Mouse (Mus musculus) ES-E14 (cell line): ENCODE data around the gene Abraxas2. TPM values are rescaled to one million over a fixed set of nuclear protein-coding genes. Genes with fewer than 3 reads are reported as not detected.

Experiments
- DNase-seq: peaks from one replicate; pipeline ENCODE4 v3.0.0-alpha.2; 2013; ENCODE audit warnings: low read depth, low spot score
- H3K27ac ChIP-seq: 2 replicates; pipeline ENCODE4 v1.5.1; 2012; ENCODE audit warnings: low read depth, mild to moderate bottlenecking, low read length, moderate library complexity, mixed read lengths; ENCODE audit not compliant: poor library complexity, insufficient read depth, severe bottlenecking
- H3K36me3 ChIP-seq: 2 replicates; pipeline ENCODE4 v1.6.1; 2012; ENCODE audit warnings: mild to moderate bottlenecking, low read length, moderate library complexity, mixed read lengths; ENCODE audit not compliant: control insufficient read depth, poor library complexity, insufficient read depth, severe bottlenecking
- H3K4me1 ChIP-seq, 2 experiments: fragments of 150-350 bp in 1 of 2; sonication (generic) in 1 of 2; 2 replicates each; pipeline ENCODE4 v1.6.1; 2012; ENCODE audit warnings: low read length in 2 of 2, mild to moderate bottlenecking in 1 of 2, mixed read lengths in 1 of 2; ENCODE audit not compliant: control insufficient read depth in 2 of 2, insufficient read depth in 2 of 2, poor library complexity in 1 of 2
- H3K4me3 ChIP-seq, 2 experiments: fragments of 150-350 bp in 1 of 2; sonication (generic) in 1 of 2; 2 replicates each; pipeline ENCODE4 v1.5.1; 2012; ENCODE audit warnings: low read length in 2 of 2, low read depth in 1 of 2, mild to moderate bottlenecking in 1 of 2, mixed read lengths in 1 of 2; ENCODE audit not compliant: insufficient read depth in 1 of 2, poor library complexity in 1 of 2, severe bottlenecking in 1 of 2
- H3K9ac ChIP-seq: 2 replicates; pipeline ENCODE4 v1.6.1; 2012; ENCODE audit warnings: low read depth, mild to moderate bottlenecking, low read length, mixed read lengths; ENCODE audit not compliant: poor library complexity, insufficient read depth, severe bottlenecking
- H3K9me3 ChIP-seq: fragments of 150-350 bp; sonication (generic); 2 replicates; pipeline ENCODE4 v1.6.1; 2012; ENCODE audit warnings: low read depth, mild to moderate bottlenecking, low read length; ENCODE audit not compliant: control insufficient read depth, insufficient read depth
- CHD2 ChIP-seq: IDR thresholded peaks from 2 replicates; pipeline ENCODE4 v1.6.1; 2014; ENCODE audit warnings: mild to moderate bottlenecking, low read depth, low read length, inconsistent platforms
- HCFC1 ChIP-seq: IDR thresholded peaks from 2 replicates; pipeline ENCODE4 v1.6.1; 2012; ENCODE audit warnings: low read length, inconsistent platforms, borderline replicate concordance; ENCODE audit not compliant: insufficient read depth
- MAFK ChIP-seq: IDR thresholded peaks from 2 replicates; pipeline ENCODE4 v1.6.1; 2014; ENCODE audit warnings: mild to moderate bottlenecking, low read depth, low read length, inconsistent platforms; ENCODE audit not compliant: insufficient read depth
- ZC3H11A ChIP-seq: IDR thresholded peaks from 2 replicates; pipeline ENCODE4 v1.6.1; 2012; ENCODE audit warnings: low read depth, mild to moderate bottlenecking, inconsistent platforms, low read length, borderline replicate concordance
- ZNF384 ChIP-seq: IDR thresholded peaks from 2 replicates; pipeline ENCODE4 v1.6.1; 2012; ENCODE audit warnings: low read depth, low read length, inconsistent platforms
- in situ Hi-C, 2 experiments: fragments of 600-800 bp; cut with MboI; formaldehyde crosslinking; loops; one replicate each; pipeline ENCODE4 v1.15.1; 2025; ENCODE audit warnings: low sequenced_read_pairs in 2 of 2, inconsistent platforms in 1 of 2; ENCODE audit not compliant: unreplicated experiment in 2 of 2
- total RNA-seq: library from RNA; depleted of rRNA; stranded (reverse); fragments of 300-350 nt; gene quantifications from 2 replicates; pipeline ENCODE4 v1.2.3, GENCODE M21; 2012; rRNA removed

The Abraxas2 gene
- 18.8 and 20.5 TPM in 2 replicates for total RNA-seq

- Histone ChIP-seq H3K4me1 (no peaks in the 10 kb centered on the region), H3K36me3 (no peaks in the 10 kb centered on the region), H3K9ac (peak within 1 kb of the TSS; percentile 96), H3K9me3 (no peaks in the 10 kb centered on the region), H3K27ac (no peak within 1 kb of the TSS), H3K4me3 (peak within 1 kb of the TSS; percentile 85 to 89)
- peak; percentile 86 for DNase-seq
- peak; percentile 91 for TF ChIP-seq HCFC1
- no peak for TF ChIP-seq CHD2
- TF ChIP-seq ZC3H11A: no peak
- TF ChIP-seq MAFK: no peak
- in situ Hi-C loops: no loop called here
Observed at GRCm38 (mm10) chr7:132859042-132859958, at the start of gene Abraxas2. Abraxas2 (plus strand) TSS chr7:132859225.

DNA sequence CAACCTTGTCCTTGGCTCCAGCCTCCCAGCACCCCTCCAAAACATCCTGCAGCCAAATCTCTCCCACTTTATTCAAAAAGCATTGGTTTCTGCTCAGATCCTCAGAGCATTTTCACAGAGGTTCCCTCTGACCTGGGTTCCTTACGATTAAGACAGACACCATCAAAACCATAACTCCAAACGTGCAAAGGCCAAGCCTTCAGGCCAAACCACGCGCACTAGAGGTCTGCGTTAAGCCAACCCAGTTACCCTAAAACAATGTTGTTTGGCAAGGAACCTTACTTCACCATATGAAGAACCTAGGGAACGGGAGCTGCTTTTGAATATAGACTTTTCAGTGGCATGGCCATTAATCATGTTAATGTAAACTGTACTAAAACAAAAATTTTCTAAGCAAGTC lies 49.3 kb upstream of the Abraxas2 start:
- no peak for TF ChIP-seq CHD2
- no peak for TF ChIP-seq ZNF384
- no peak for TF ChIP-seq HCFC1
- TF ChIP-seq MAFK: no peak
- no peak for TF ChIP-seq ZC3H11A
- Histone ChIP-seq H3K9ac (no peak overlapping the region), H3K4me1 (peaks cover 12 to 28% of the 10 kb centered on the region in 2 experiments), H3K9me3 (no peaks in the 10 kb centered on the region), H3K4me3 (no peak overlapping the region), H3K36me3 (no peaks in the 10 kb centered on the region), H3K27ac (no peak overlapping the region; the same call in 1 of the 2 replicates)
- in situ Hi-C loops: no loop called here
- DNase-seq: no peak

DNA sequence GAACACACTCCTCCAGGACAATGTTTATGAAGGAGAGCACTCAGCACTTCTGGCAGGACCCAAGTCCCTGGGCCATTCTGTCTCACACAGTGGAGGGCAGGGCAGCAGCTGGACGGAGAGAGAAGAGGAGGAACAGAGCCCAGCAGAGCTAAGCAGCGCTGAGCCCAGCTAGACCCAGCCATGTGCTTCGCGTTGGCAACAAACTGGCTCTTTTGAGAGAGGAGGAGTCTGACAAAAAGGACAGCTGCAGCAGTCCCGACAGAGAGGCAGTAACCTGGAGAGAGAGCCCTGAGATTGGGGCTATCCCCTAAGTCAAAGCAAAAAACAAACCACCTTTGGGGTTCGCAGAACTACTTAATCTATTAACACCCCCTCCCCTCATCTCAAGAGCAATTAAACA lies 48.7 kb upstream of the Abraxas2 start:
- Histone ChIP-seq H3K27ac (no peak overlapping the region), H3K4me3 (no peak overlapping the region), H3K9ac (no peak overlapping the region), H3K4me1 (peaks cover 12 to 28% of the 10 kb centered on the region in 2 experiments), H3K36me3 (no peaks in the 10 kb centered on the region), H3K9me3 (no peaks in the 10 kb centered on the region)
- in situ Hi-C loops: no loop called here
- TF ChIP-seq HCFC1 (no peak), ZC3H11A (no peak), ZNF384 (no peak), MAFK (no peak), CHD2 (no peak)
- no peak for DNase-seq

DNA sequence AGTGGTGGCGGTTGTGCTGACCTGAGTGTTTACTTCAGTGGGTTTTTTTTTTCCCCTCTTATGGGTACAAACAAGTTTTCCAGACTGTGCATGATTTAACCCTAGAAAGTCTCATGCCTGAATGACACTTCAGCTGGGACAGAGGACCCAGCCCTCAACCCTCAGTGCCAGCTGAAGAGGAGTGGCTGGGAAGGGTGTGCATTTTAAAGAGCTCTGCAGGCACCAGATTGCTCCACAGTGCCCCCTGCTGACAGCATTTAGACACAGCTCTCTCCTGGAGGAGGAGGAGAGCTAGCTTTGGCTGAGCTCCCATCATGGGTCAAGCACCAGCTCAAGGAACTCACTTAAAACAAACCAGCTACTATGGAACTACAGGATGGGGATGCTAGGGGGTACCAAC lies 48.1 kb upstream of the Abraxas2 start:
- DNase-seq: peak; percentile 90
- Histone ChIP-seq H3K4me3 (no peak overlapping the region), H3K36me3 (no peaks in the 10 kb centered on the region), H3K9ac (no peak overlapping the region), H3K27ac (no peak overlapping the region), H3K9me3 (no peaks in the 10 kb centered on the region), H3K4me1 (peaks cover 12 to 28% of the 10 kb centered on the region in 2 experiments)
- in situ Hi-C loops: no loop called here
- no peak for TF ChIP-seq MAFK
